Mouse (Mus musculus): ENCODE data around the gene Snrnp35. TPM values are rescaled to one million over a fixed set of nuclear protein-coding genes. Genes with fewer than 3 reads are reported as not detected.
A peak's percentile ranks its signal among the peaks of the same experiment; 100 is the strongest.

Gene Snrnp35
- polyA plus RNA-seq, 1 experiment from 2014 or later = 18.3 TPM

DNA sequence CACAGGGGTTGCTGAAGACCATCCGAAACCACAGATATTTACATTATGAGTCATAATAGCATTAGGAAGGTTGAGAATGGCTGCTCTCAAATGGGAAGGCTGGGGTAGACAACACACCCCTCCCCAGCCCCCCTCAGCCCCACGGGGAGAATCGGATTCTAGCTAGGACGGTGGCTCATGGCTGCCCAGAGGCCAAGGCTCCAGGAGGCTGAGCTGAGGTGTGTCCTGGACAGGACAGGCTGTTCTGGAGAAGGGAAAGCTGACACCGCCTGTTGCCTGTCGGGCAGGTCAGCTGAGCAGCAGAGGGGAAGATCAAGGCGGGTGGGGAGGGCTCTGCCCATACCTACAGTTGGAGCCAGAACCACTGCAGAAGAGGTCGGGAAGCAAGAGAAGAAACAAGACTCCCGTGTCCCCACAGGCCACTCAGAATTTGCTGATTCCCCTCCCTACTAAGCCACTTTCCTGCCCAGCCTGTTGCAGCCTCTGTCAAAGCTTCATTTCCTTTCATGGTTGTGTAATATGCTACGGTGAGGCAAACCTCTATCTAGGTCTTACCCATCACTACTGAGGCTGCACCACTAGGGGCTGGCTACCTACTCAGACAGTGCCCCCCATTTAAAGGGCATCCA lies 23.9 kb downstream of the Snrnp35 start:
- Histone ChIP-seq H3K36me3 (0 out of 2 replicates have a peak, but pooled peaks cover 4% of the 10 kb centered on the region), H3K9me3 (replicated peaks) (no peaks in the 10 kb centered on the region), H3K4me2 (no peak overlapping the region), H3K27me3 (replicated peaks) (peaks cover 14% of the 10 kb centered on the region; the same call in 1 of the 2 replicates), H3K4me1 (no peaks in the 10 kb centered on the region), H3K9ac (no peak overlapping the region), H3K27ac (no peak overlapping the region), H3K4me3 (no peak overlapping the region)
- ATAC-seq = no peak
- WGBS (ENCODE audit: insufficient replicate concordance) = 44% methylated on average over 10 of the region's 10 CpGs

DNA sequence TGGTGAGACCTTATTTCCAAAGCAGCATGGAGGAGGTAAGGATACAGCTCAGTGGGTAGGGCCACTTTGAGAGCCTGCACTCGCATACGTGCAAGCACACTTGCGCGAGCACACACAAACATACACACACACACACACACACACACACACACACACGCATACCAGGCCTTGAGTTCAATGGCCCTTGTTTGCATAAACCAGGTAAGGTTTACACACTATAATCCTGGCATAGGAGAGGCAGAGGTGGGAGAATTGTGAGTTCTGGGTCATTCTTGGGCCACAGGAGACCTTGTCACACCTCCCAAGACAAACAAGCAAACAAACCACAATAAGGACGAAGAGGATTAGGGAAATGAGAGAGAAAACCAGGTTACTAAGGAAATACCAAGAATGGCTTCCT lies 26.3 kb downstream of the Snrnp35 start:
- ATAC-seq = no peak
- Histone ChIP-seq H3K4me3 (no peak overlapping the region), H3K9ac (no peak overlapping the region), H3K36me3 (no peaks in the 10 kb centered on the region), H3K4me2 (no peak overlapping the region), H3K27ac (no peak overlapping the region), H3K9me3 (replicated peaks) (no peaks in the 10 kb centered on the region), H3K27me3 (replicated peaks) (peaks cover 9% of the 10 kb centered on the region; the same call in 1 of the 2 replicates), H3K4me1 (no peaks in the 10 kb centered on the region)
- 81% methylated on average over 6 of the region's 6 CpGs for WGBS (ENCODE audit: insufficient replicate concordance)

- no peak overlapping the region for H3K27ac ChIP-seq
- whole genome bisulfite sequencing (ENCODE audit: insufficient replicate concordance) = 68% methylated on average over 12 of the region's 12 CpGs
- no peak overlapping the region for H3K4me2 ChIP-seq
- H3K9me3 ChIP-seq (replicated peaks) = no peaks in the 10 kb centered on the region
- H3K4me3 ChIP-seq = no peak overlapping the region
- H3K36me3 ChIP-seq = no peaks in the 10 kb centered on the region
- no peaks in the 10 kb centered on the region for H3K4me1 ChIP-seq
- H3K9ac ChIP-seq = no peak overlapping the region
- no peak for ATAC-seq
- H3K27me3 ChIP-seq (replicated peaks) = peaks cover 7% of the 10 kb centered on the region; the same call in 1 of the 2 replicates
These were observed 26.9 kb downstream of the Snrnp35 start for GRCm38 (mm10) chr5:124509742-124510237.

GRCm38 (mm10) chr5:124510536-124511050 lies 27.7 kb downstream of the Snrnp35 start:
- 68% methylated on average over 10 of the region's 10 CpGs for WGBS (ENCODE audit: insufficient replicate concordance)
- H3K4me3 ChIP-seq = no peak overlapping the region
- H3K36me3 ChIP-seq = no peaks in the 10 kb centered on the region
- no peaks in the 10 kb centered on the region for H3K4me1 ChIP-seq
- H3K4me2 ChIP-seq = no peak overlapping the region
- ATAC-seq = no peak
- no peaks in the 10 kb centered on the region for H3K9me3 ChIP-seq (replicated peaks)
- H3K27me3 ChIP-seq (replicated peaks) = peaks cover 7% of the 10 kb centered on the region; the same call in 1 of the 2 replicates
- H3K27ac ChIP-seq = no peak overlapping the region
- H3K9ac ChIP-seq = no peak overlapping the region

DNA sequence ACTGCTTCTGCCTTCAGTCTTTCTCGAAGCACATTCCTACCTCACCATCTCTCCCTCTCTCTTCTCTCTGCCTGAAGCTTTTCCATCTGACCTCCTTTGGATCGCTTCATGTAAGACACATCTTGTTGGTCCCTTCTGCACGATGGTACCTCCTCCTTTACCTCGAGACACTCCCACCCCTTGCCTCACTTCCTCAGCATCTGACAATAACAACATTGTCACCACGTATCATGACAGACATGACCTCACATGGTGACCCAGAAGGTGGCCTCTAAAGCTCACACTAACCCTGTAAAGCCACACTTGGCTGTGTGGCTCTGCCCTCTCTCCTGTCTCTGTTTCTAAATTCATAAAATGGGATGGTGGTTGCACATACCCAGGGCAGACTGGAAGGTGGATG lies 32.9 kb downstream of the Snrnp35 start:
- 72% methylated on average over 5 of the region's 5 CpGs for WGBS (ENCODE audit: insufficient replicate concordance)
- H3K4me1 ChIP-seq = no peaks in the 10 kb centered on the region
- no peak overlapping the region for H3K4me3 ChIP-seq
- H3K27me3 ChIP-seq (replicated peaks) = no peaks in the 10 kb centered on the region; the same call in 1 of the 2 replicates
- H3K4me2 ChIP-seq = no peak overlapping the region
- H3K36me3 ChIP-seq = peaks cover 3% of the 10 kb centered on the region; the same call in 1 of the 2 replicates
- no peak overlapping the region for H3K27ac ChIP-seq
- no peak overlapping the region for H3K9ac ChIP-seq
- H3K9me3 ChIP-seq (replicated peaks) = no peaks in the 10 kb centered on the region
- no peak for ATAC-seq

DNA sequence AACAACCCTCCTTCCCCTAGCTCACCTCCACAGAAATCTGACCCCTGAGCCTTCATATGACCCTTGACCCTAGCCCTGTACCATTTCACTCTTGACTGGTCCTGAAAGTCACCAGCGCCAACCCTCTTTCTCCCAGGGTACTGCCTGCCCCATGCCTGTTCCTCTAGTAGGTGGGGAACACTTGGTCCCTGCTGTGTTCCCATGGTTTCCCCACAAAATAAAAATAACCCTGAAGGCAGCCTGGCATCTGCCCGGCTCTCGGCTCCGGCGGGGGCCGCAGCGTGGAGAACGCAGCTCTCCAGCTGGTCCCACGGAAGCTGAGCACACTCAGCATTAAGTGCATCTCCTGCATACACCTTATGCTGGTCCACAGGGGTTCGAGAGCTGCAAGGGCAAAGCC lies 35.7 kb downstream of the Snrnp35 start:
- no peak overlapping the region for H3K9ac ChIP-seq
- 81% methylated on average over 10 of the region's 10 CpGs for WGBS (ENCODE audit: insufficient replicate concordance)
- no peak overlapping the region for H3K27ac ChIP-seq
- ATAC-seq = no peak
- no peaks in the 10 kb centered on the region for H3K9me3 ChIP-seq (replicated peaks)
- H3K4me1 ChIP-seq = no peaks in the 10 kb centered on the region
- H3K4me3 ChIP-seq = no peak overlapping the region
- no peak overlapping the region for H3K4me2 ChIP-seq
- peaks cover 9% of the 10 kb centered on the region; the same call in 1 of the 2 replicates for H3K36me3 ChIP-seq
- H3K27me3 ChIP-seq (replicated peaks) = no peaks in the 10 kb centered on the region

- Histone ChIP-seq H3K36me3 (peaks cover 10% of the 10 kb centered on the region; the same call in 1 of the 2 replicates), H3K27ac (no peak overlapping the region), H3K4me1 (no peaks in the 10 kb centered on the region), H3K9me3 (replicated peaks) (no peaks in the 10 kb centered on the region), H3K27me3 (replicated peaks) (no peaks in the 10 kb centered on the region), H3K4me2 (no peak overlapping the region), H3K9ac (no peak overlapping the region), H3K4me3 (no peak overlapping the region)
- WGBS (ENCODE audit: insufficient replicate concordance) = 66% methylated on average over 4 of the region's 4 CpGs
- ATAC-seq = no peak
These were observed 38.7 kb downstream of the Snrnp35 start for GRCm38 (mm10) chr5:124521588-124521987.

DNA sequence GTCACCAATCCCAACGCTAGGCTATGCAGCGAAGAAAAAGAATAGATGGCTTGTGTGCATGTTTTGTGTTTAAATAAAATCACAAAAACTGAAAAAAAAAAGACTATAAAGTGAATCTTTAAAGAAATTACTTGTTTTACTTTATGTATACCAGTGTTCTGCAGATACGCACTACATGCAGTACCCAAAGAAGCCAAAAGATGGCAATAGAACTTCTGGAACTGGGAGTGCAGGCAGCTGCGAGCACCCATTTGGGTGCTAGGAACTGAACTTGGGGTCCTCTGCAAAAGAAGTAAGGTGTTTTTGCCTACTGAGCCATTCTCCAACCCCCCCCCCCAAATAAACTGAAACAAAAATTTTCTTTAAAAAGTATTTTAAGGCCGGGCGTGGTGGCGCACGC lies 40.1 kb downstream of the Snrnp35 start:
- Histone ChIP-seq H3K27ac (no peak overlapping the region), H3K4me3 (no peak overlapping the region), H3K27me3 (replicated peaks) (peaks cover 1% of the 10 kb centered on the region; the same call in 1 of the 2 replicates), H3K4me1 (no peaks in the 10 kb centered on the region), H3K4me2 (no peak overlapping the region), H3K9me3 (replicated peaks) (no peaks in the 10 kb centered on the region), H3K9ac (no peak overlapping the region), H3K36me3 (peaks cover 10% of the 10 kb centered on the region; the same call in 1 of the 2 replicates)
- no peak for ATAC-seq
- WGBS (ENCODE audit: insufficient replicate concordance) = 89% methylated on average over 8 of the region's 8 CpGs

GRCm38 (mm10) chr5:124524943-124525342 lies 42.0 kb downstream of the Snrnp35 start:
- no peak overlapping the region for H3K27ac ChIP-seq
- no peak overlapping the region for H3K4me3 ChIP-seq
- peaks cover 10% of the 10 kb centered on the region; the same call in 1 of the 2 replicates for H3K36me3 ChIP-seq
- no peak overlapping the region for H3K9ac ChIP-seq
- 63% methylated on average over 5 of the region's 5 CpGs for whole genome bisulfite sequencing (ENCODE audit: insufficient replicate concordance)
- H3K9me3 ChIP-seq (replicated peaks) = no peaks in the 10 kb centered on the region
- no peak for ATAC-seq
- H3K27me3 ChIP-seq (replicated peaks) = peaks cover 20% of the 10 kb centered on the region
- peaks cover 15% of the 10 kb centered on the region for H3K4me1 ChIP-seq
- no peak overlapping the region for H3K4me2 ChIP-seq

DNA sequence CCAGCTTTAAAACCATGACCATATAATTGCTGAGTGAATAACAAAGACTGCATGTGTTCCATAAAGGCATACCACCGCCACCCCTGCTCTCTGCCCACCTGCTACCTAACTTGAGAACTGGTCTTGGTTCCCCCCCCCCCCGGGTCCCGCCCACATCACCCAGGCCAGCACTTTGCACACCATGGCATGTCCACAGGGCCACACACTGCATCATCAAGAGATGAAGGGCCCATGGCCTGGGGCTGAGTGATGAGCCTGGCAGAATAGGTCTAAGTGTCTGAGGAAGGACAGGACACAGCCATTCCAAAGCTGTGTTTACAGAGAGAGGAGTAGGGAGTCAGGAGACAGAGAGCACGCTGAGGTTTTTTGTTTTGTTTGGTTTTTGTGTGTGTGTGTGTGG lies 45.4 kb downstream of the Snrnp35 start:
- no peaks in the 10 kb centered on the region for H3K9me3 ChIP-seq (replicated peaks)
- H3K27ac ChIP-seq = no peak overlapping the region
- no peak overlapping the region for H3K9ac ChIP-seq
- peaks cover 3% of the 10 kb centered on the region; the same call in 1 of the 2 replicates for H3K36me3 ChIP-seq
- WGBS (ENCODE audit: insufficient replicate concordance) = 71% methylated on average over 4 of the region's 4 CpGs
- no peak for ATAC-seq
- peaks cover 54% of the 10 kb centered on the region for H3K27me3 ChIP-seq (replicated peaks)
- H3K4me3 ChIP-seq = no peak overlapping the region
- H3K4me1 ChIP-seq = peaks cover 41% of the 10 kb centered on the region
- H3K4me2 ChIP-seq = peak overlapping the region; percentile 90; the same call in 1 of the 2 replicates

GRCm38 (mm10) chr5:124528791-124529190 lies 45.9 kb downstream of the Snrnp35 start:
- H3K27ac ChIP-seq = no peak overlapping the region
- WGBS (ENCODE audit: insufficient replicate concordance) = 49% methylated on average over 9 of the region's 9 CpGs
- H3K9ac ChIP-seq = no peak overlapping the region
- peak overlapping the region; percentile 90 for H3K4me2 ChIP-seq
- H3K36me3 ChIP-seq = peaks cover under 1% of the 10 kb centered on the region; the same call in 1 of the 2 replicates
- H3K4me3 ChIP-seq = no peak overlapping the region
- no peak for ATAC-seq
- peaks cover 41% of the 10 kb centered on the region for H3K4me1 ChIP-seq
- H3K27me3 ChIP-seq (replicated peaks) = peaks cover 58% of the 10 kb centered on the region
- no peaks in the 10 kb centered on the region for H3K9me3 ChIP-seq (replicated peaks)

- Histone ChIP-seq H3K4me1 (peaks cover 41% of the 10 kb centered on the region), H3K27ac (0 out of 2 replicates have a peak overlapping the region, but pooled peaks have one; percentile 2), H3K4me3 (no peak overlapping the region), H3K4me2 (peak overlapping the region; percentile 90), H3K9ac (no peak overlapping the region), H3K36me3 (no peaks in the 10 kb centered on the region), H3K9me3 (replicated peaks) (no peaks in the 10 kb centered on the region), H3K27me3 (replicated peaks) (peaks cover 58% of the 10 kb centered on the region)
- WGBS (ENCODE audit: insufficient replicate concordance) = 17% methylated on average over 8 of the region's 8 CpGs
- ATAC-seq = no peak
These were observed 46.3 kb downstream of the Snrnp35 start for GRCm38 (mm10) chr5:124529191-124529651.

Data from liver, embryonic 12.5 days (tissue).